Mouse (Mus musculus) heart, embryonic 14.5 days (tissue): ENCODE data around the gene Ptbp1. TPM values are rescaled to one million over a fixed set of nuclear protein-coding genes. Genes with fewer than 3 reads are reported as not detected.

Source experiments
- ATAC-seq: fragments of 200-750 bp; cut with Nextera tagmentation; 2 replicates; pipeline ENCODE4 v1.8.0; 2017; ENCODE audit warnings: low read depth, moderate TSS enrichment; ENCODE audit not compliant: insufficient number of reproducible peaks, insufficient read depth, low FRiP score
- H3K27ac ChIP-seq, 2 experiments: fragments of 200-500 bp in 1 of 2; fragments of 300-500 bp in 1 of 2; sonication (generic) in 1 of 2; replicated peaks in 1 of 2; 2 replicates each; pipeline ENCODE4 v1.5.1; 2012 to 2014; ENCODE audit warnings: low read depth in 2 of 2, low read length in 2 of 2, control low read depth in 1 of 2, mild to moderate bottlenecking in 1 of 2, mixed read lengths in 1 of 2; ENCODE audit not compliant: control insufficient read depth in 1 of 2, insufficient read depth in 1 of 2
- H3K27me3 ChIP-seq: fragments of 300-500 bp; sonication (generic); 2 replicates; pipeline ENCODE4 v1.6.1; 2014; ENCODE audit warnings: mild to moderate bottlenecking, low read length, control low read depth; ENCODE audit not compliant: control insufficient read depth, insufficient read depth
- H3K36me3 ChIP-seq: fragments of 300-500 bp; sonication (generic); 2 replicates; pipeline ENCODE4 v1.6.1; 2014; ENCODE audit warnings: mild to moderate bottlenecking, control low read depth, low read length, mixed read lengths; ENCODE audit not compliant: control insufficient read depth, insufficient read depth
- H3K4me1 ChIP-seq, 2 experiments: fragments of 200-500 bp in 1 of 2; fragments of 300-500 bp in 1 of 2; sonication (generic) in 1 of 2; 2 replicates each; pipeline ENCODE4 v1.6.1; 2012 to 2014; ENCODE audit warnings: low read length in 2 of 2, control low read depth in 1 of 2, mixed read lengths in 1 of 2; ENCODE audit not compliant: control insufficient read depth in 2 of 2, insufficient read depth in 2 of 2
- H3K4me2 ChIP-seq: fragments of 300-500 bp; sonication (generic); 2 replicates; pipeline ENCODE4 v1.6.1; 2014; ENCODE audit warnings: mild to moderate bottlenecking, low read length
- H3K4me3 ChIP-seq, 2 experiments: fragments of 200-500 bp in 1 of 2; fragments of 300-500 bp in 1 of 2; sonication (generic) in 1 of 2; 2 replicates each; pipeline ENCODE4 v1.5.1; 2012 to 2014; ENCODE audit warnings: low read length in 2 of 2, mild to moderate bottlenecking in 2 of 2, control low read depth in 1 of 2, low read depth in 1 of 2, moderate library complexity in 1 of 2; ENCODE audit not compliant: control insufficient read depth in 1 of 2, insufficient read depth in 1 of 2
- H3K9ac ChIP-seq: fragments of 300-500 bp; sonication (generic); 2 replicates; pipeline ENCODE4 v1.6.1; 2014; ENCODE audit warnings: mild to moderate bottlenecking, low read length
- H3K9me3 ChIP-seq: fragments of 300-500 bp; sonication (generic); 2 replicates; pipeline ENCODE4 v1.6.1; 2016; ENCODE audit warnings: low read length, control low read depth; ENCODE audit not compliant: control insufficient read depth
- WGBS: fragments of 180-500 bp; shearing (Covaris S2); extraction: QIAGEN DNeasy Blood & Tissue Kit; methylation state at CpG from one replicate; pipeline ENCODE4 v1.1.7; 2014; 5-methylcytosine and 5-hydroxymethylcytosine counted together
- polyA plus RNA-seq: library from polyadenylated mRNA; unstranded; fragments of >200 nt; fragmentation: Nextera tagmentation; extraction: Ambion mirVana; gene quantifications from 2 replicates; pipeline ENCODE4 v1.2.1, GENCODE M21; 2014

The Ptbp1 gene
- polyA plus RNA-seq, 1 experiment from 2014 or later, result 78.9 TPM

GRCm38 (mm10) chr10:79846553-79846952 is 7.7 kb upstream of the Ptbp1 start:
- Histone ChIP-seq H3K4me2 (no peak overlapping the region), H3K27me3 (no peaks in the 10 kb centered on the region), H3K27ac (no peak overlapping the region), H3K9me3 (no peaks in the 10 kb centered on the region), H3K9ac (no peak overlapping the region), H3K36me3 (no peaks in the 10 kb centered on the region), H3K4me3 (no peak overlapping the region), H3K4me1 (peaks cover 13 to 21% of the 10 kb centered on the region in 2 experiments)
- 39% methylated on average over 5 of the region's 5 CpGs for WGBS
- no peak for ATAC-seq

- Histone ChIP-seq H3K9me3 (no peaks in the 10 kb centered on the region), H3K4me2 (no peak overlapping the region), H3K27me3 (no peaks in the 10 kb centered on the region), H3K27ac (no peak overlapping the region), H3K4me3 (no peak overlapping the region), H3K4me1 (peaks cover 26% of the 10 kb centered on the region in 2 experiments), H3K9ac (no peak overlapping the region), H3K36me3 (no peaks in the 10 kb centered on the region)
- ATAC-seq, result no peak
- 66% methylated on average over 8 of the region's 8 CpGs for WGBS
Measured at GRCm38 (mm10) chr10:79849941-79850628, 4.1 kb upstream of the Ptbp1 start.

DNA sequence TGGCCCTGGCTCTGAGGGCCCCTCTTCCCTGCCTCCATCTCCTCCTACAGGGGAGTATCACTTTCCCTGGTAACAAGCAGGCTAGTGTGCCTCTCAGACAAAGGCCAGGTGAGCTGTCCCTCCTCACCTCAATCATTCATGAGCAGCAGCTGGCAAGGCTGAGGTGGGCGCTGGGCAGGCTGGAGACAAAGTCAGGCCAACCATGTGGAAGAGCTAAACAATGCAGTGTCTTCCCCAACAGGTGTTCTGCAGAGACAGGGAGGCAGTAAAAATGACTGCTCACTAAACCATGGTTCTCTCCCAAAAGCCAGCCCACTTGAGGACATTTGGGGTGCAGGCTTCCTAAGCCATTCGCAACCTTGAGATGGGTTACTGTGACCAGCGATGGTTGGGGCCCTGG is 2.6 kb upstream of the Ptbp1 start:
- ATAC-seq, result no peak
- H3K4me3 ChIP-seq, result no peak overlapping the region

DNA sequence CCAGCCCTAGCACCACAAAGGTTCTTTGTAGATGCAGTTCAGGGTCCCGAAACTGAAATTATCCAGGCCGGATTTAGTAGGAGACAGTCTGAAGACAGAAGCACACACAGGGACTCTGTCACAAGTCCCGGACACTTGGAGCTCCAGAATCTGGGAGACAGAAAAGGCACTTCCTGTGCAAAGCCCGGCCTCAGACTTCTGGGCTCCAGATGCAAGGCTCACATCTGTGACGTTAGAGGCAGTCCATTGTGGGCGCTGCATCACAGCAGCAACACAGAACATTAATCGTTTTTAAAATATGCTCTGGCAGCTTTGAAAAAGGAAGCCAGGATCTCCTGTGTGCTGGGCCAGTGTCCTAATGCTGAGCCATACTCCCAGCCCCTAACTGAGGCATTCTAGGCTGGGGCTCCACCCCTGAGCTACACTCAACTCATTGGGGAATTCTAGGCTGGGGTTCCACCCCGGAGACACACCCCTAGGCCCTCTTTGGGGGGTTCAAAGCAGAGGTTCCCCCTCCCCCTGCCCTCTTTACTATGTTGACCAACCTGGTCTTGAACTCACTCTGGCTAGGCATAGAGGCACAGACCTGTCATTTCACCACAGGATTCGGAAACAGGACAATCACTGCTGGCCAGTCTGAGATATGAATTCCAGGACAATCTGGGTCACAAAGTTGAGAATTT is 2.0 kb upstream of the Ptbp1 start:
- Histone ChIP-seq H3K4me2 (peak overlapping the region; percentile 93), H3K4me1 (peaks cover 35 to 42% of the 10 kb centered on the region in 2 experiments), H3K27ac (peak overlapping the region; percentile 100), H3K36me3 (peaks cover 17% of the 10 kb centered on the region; the same call in 1 of the 2 replicates), H3K4me3 (peak overlapping the region in 1 of 2 experiments; percentile 94; a peak in 1 of 4 replicates), H3K27me3 (no peaks in the 10 kb centered on the region), H3K9me3 (no peaks in the 10 kb centered on the region), H3K9ac (peak overlapping the region; percentile 90)
- 42% methylated on average over 9 of the region's 9 CpGs for WGBS
- ATAC-seq, result no peak

More for the DNA sequence above, 2.6 kb upstream of the Ptbp1 start:
- H3K4me1 ChIP-seq, result peaks cover 29 to 36% of the 10 kb centered on the region in 2 experiments
- H3K27me3 ChIP-seq, result no peaks in the 10 kb centered on the region
- peak overlapping the region; percentile 90 for H3K9ac ChIP-seq
- H3K4me2 ChIP-seq, result peak overlapping the region; percentile 93
- H3K9me3 ChIP-seq, result no peaks in the 10 kb centered on the region
- H3K27ac ChIP-seq, result peak overlapping the region; percentile 100
- WGBS, result 73% methylated on average over 3 of the region's 3 CpGs
- H3K36me3 ChIP-seq, result peaks cover 11% of the 10 kb centered on the region; the same call in 1 of the 2 replicates

- Histone ChIP-seq H3K27ac (peak overlapping the region; percentile 100), H3K4me3 (peak overlapping the region; percentile 27 to 94), H3K27me3 (no peaks in the 10 kb centered on the region), H3K36me3 (peaks cover 23% of the 10 kb centered on the region; the same call in 1 of the 2 replicates), H3K4me2 (peak overlapping the region; percentile 93), H3K9me3 (no peaks in the 10 kb centered on the region), H3K9ac (peak overlapping the region; percentile 90), H3K4me1 (peaks cover 41 to 48% of the 10 kb centered on the region in 2 experiments)
- no peak for ATAC-seq
- 28% methylated on average over 8 of the region's 8 CpGs for WGBS
Measured at GRCm38 (mm10) chr10:79852827-79853226, 1.4 kb upstream of the Ptbp1 start.

- peak overlapping the region; percentile 100 for H3K27ac ChIP-seq
- WGBS, result under 1% methylated on average over 15 of the region's 15 CpGs
- no peaks in the 10 kb centered on the region for H3K9me3 ChIP-seq
- peaks cover 26% of the 10 kb centered on the region; the same call in 1 of the 2 replicates for H3K36me3 ChIP-seq
- H3K9ac ChIP-seq, result peak overlapping the region; percentile 90
- peak; percentile 52 for ATAC-seq
- H3K27me3 ChIP-seq, result no peaks in the 10 kb centered on the region
- peak overlapping the region; percentile 93 for H3K4me2 ChIP-seq
- H3K4me1 ChIP-seq, result peaks cover 46 to 53% of the 10 kb centered on the region in 2 experiments
- peak overlapping the region; percentile 62 to 94 for H3K4me3 ChIP-seq
Measured at GRCm38 (mm10) chr10:79853392-79853791, 835 bp upstream of the Ptbp1 start.

DNA sequence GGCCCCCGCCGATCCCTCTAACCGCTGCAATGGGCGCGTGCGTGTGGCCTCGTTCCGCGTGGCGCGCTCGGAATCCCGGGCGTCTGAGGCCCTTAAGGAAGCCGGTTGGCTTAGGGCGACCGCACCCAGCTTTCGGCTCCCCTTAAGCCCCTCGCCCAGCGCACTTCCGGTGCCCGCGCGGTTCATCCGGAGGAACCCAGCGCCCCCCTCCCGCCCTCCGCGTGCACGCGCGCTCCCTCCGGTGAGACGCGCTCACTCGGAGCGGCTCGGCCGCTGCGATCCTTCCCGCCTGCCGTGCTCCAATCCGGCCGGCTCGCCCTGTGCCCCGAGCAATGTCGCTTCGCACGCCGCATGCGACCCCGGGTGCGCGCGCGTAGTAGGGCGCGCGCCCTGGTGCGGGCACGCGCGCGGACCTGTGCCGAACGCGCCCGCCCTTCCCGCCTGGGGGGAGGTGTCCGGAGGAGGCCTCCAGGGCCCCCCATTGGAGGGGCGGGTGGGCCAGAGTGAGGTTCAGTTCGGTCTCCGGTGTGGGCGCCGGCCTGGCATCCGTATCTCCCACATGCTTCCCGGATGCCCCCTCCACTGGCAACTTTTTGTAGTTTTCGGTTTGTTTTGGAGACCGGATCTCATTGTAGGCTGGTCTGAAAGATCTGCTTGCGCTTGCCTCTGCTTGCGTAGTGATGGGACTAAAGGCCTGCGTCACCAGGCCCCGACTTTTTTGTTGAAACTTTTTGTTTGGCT is 744 bp downstream of the Ptbp1 start:
- H3K9ac ChIP-seq, result peak overlapping the region; percentile 99
- no peaks in the 10 kb centered on the region for H3K27me3 ChIP-seq
- no peaks in the 10 kb centered on the region for H3K9me3 ChIP-seq
- WGBS, result under 1% methylated on average over 79 of the region's 83 CpGs
- H3K27ac ChIP-seq, result peak overlapping the region; percentile 99 to 100
- H3K4me3 ChIP-seq, result peak overlapping the region; percentile 90 to 94
- ATAC-seq, result peak; percentile 16; the same call in 1 of the 2 replicates
- H3K4me1 ChIP-seq, result peaks cover 53 to 69% of the 10 kb centered on the region in 2 experiments
- H3K36me3 ChIP-seq, result peaks cover 40% of the 10 kb centered on the region
- H3K4me2 ChIP-seq, result peak overlapping the region; percentile 97
